Mouse (Mus musculus) G1E (cell line): ENCODE data around the gene Ermp1.

Experiments used
- CTCF ChIP-seq: IDR thresholded peaks from 2 replicates; pipeline ENCODE4 v1.5.1; 2012; ENCODE audit warnings: low read depth, low read length, inconsistent platforms, mixed read lengths
- GATA1 ChIP-seq: IDR thresholded peaks from 2 replicates; pipeline ENCODE4 v1.6.1; 2012; ENCODE audit warnings: borderline replicate concordance, low read length, inconsistent platforms, mixed read lengths
- GATA2 ChIP-seq: IDR thresholded peaks from 2 replicates; pipeline ENCODE4 v1.6.1; 2012; ENCODE audit warnings: low read depth, low read length, inconsistent platforms, borderline replicate concordance
- POLR2AphosphoS5 ChIP-seq: IDR thresholded peaks from 2 replicates; pipeline ENCODE4 v1.6.1; 2012; ENCODE audit warnings: low read depth, low read length, inconsistent platforms; ENCODE audit not compliant: insufficient replicate concordance
- TAL1 ChIP-seq: conservative IDR thresholded peaks from 2 replicates; pipeline ENCODE4 v1.6.1; 2012; ENCODE audit warnings: low read depth, low read length, inconsistent platforms, mixed read lengths

- TF ChIP-seq POLR2AphosphoS5 (no peak), CTCF (no peak), TAL1 (no peak), GATA1 (no peak), GATA2 (no peak)
Observed at GRCm38 (mm10) chr19:29642211-29642610, 6.0 kb downstream of the Ermp1 start.
